Mouse (Mus musculus) neutrophil, adult 65 days (primary cell): ENCODE results near the gene Napsa. TPM values are rescaled to one million over a fixed set of nuclear protein-coding genes. Genes with fewer than 3 reads are reported as not detected.

Source experiments
- total RNA-seq: library from RNA; stranded (reverse); gene quantifications from 2 replicates; pipeline ENCODE4 v1.2.4, GENCODE M21; 2023

The Napsa gene
- 124 and 134 TPM in 2 replicates for total RNA-seq

DNA sequence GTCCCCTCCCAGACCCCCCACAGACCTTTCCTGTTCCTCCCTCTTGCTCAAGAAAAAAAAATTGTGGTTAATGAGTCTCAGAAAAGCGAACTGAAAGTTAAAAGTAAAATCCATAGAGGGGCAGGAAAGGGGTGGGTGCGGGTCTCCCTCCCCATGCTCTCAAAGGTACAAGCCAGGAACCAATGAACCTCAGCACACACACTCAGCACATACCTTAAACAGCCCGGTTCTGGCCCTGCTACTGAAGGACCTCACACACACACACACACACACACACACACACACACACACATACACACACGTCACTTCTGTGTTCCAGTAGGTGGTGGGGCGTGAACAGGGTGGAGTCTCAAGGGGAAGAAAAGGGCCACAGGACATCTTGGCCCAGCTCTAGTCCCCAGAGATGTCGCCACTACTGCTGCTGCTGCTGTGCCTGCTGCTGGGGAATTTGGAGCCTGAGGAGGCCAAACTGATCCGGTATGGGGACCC, at the start of gene Napsa:
Gene Napsa, plus strand, starts transcription at position 168 of the 489 bp plus-strand sequence.

DNA sequence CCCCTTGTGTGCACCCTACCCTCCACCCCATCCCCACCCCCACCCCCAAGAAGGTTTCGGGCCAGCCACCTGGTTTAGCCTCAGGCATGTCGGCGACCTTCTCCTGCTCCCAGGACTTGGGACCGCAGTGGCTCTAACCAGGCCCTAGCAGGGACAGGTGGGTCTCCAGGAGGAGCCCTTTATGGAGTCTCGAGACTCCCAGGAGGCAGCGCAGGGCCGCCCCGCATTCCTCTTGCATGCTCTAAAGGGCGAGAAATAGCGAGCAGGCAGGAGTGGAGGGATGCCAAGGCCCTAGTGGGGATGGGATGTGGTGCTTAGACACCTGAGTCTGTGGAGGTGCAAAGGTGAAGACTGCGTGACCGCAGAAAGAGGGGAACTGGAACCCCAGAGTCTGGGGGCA, 47.7 kb upstream of the Napsa start, which contains the start of gene Mybpc2:
Gene Mybpc2, minus strand, starts transcription at position 155 of the 400 bp plus-strand sequence.

DNA sequence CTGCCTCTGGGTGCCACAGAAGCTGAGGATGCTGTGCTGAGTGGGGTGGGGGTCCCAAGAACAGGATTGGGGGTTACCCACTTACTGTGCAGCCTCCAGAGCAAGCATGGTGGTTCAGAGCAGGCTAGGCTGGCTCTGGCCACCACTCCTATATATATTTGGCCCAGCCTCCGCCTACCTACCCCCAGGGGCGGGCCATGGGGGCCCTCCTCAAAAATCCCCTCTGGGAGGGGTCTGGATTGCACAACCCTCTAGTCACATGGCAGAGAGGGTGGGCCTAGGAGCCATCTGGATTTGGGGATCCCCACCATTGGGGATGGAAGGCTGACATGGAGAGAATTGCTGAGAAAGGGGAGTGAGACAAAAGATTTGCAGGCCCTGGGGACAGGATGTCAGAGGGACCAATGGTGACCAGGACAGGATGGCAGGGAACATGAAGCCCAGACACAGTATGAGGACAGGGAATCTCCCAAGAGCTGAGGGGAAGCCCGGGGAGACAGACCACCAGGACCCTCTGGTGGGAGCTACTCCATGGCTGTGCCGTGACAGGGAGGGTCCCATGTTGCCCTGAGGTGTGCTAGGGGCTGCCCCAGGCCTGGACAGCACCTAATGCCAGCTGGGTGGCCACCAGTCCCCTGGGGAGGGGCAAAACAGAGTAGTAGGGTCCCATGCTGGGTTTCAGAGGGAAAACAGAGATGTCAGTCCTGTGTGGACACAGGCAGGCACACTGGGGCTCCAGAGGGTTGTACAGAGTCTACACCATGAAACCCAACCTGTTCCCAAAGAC, 40.0 kb upstream of the Napsa start, which contains the start of gene Spib:
Gene Spib, minus strand, starts transcription at position 126 of the 787 bp plus-strand sequence.

DNA sequence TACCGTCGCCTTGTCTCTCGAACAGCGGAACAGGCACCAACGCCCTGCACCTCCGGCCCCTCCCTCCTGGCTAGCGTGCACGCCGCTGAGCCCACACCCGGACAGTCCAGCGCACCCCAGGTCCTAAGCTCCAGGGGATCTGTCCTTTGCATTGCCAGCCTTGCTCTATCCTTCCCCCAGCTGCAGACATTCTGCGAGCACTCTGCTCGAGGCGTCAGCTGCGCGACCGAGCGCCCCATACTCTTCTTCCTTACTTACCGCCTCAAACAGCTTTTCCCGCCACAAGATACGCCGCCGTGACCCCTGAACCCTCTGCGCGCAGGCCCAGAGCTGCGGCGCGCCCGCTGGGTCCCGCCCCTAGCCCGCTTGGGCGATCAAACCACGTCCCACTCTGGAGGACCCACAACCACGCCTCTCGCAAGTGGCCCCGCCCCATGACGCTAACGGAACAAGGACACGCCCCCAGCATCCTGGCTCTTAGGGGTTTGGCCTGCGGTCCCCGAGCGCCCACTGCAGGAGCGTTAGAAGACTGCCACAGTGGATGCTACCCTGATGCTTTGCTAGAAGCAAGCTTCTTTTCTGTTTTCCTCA, 23.6 kb upstream of the Napsa start, which contains the start of gene Pold1:
Gene Pold1, minus strand, starts transcription at position 353 of the 591 bp plus-strand sequence.

DNA sequence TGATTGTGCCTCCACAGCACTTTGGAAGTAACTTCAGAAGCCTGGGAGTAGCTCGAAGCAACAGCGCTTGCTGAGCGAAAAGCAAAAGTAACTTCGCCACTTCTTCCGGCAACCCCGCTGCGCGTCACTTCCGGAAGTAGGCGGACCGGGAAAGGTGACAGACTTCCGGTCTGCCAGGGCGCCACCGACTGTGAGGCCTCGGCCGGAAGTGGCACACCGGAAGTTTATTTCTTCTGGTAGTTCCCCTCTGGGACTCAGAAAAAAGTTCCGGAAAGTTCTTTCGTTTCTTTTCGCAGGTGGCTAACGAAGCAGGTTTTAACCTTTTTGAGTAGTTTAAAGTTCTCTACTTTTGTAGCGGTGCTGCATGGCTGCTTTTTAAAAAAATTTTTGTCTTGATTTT, 18.4 kb upstream of the Napsa start, which contains the start of gene Nr1h2:
Gene Nr1h2, minus strand, starts transcription at position 126 of the 400 bp plus-strand sequence.

DNA sequence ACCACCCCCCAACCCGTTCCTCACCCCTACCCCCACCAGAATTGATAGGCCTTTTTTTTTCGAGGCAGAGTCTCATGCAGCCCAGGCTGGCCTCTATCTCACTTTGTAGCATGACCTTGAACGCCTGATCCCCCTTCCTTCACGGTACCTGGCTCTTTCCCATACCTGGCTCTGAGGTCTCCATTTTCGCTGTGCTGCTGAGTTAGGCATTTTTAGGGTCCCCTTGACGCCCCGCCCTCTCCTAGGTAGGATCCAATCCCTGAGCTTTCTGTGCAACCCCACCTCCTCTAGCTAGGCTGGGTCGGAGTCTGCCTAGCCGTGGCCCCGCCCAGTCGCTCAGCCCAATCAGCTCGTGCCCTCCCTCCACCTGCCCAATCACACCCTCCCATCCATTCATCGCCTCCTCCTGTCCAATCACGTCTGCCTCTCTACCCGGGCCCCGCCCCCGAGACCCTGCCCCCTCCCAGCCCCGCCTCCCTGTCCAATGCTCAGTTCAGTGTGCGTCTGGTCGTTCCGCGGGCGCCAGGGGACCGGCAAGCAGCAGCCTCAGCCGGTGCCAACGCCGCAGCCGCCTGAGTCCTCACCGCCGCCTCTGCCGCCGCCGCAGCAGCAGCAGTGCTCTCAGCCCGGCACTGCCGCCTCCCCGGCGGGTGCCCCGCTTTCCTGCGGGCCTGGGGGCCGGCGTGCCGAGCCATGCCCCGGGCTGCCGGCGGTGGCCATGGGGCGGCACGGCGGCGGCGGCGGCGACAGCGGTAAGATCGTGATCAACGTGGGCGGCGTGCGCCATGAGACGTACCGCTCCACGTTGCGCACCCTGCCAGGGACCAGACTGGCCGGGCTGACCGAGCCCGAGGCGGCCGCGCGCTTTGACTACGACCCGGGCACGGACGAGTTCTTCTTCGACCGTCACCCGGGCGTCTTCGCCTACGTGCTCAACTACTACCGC, 18.5 kb downstream of the Napsa start, which contains the start of gene Kcnc3:
Gene Kcnc3, plus strand, starts transcription at position 263 of the 946 bp plus-strand sequence.

Other genes with a start within 250 kb of the Napsa start
- gene Syt3, start 188.3 kb upstream of the Napsa start, total RNA-seq = 0.41 TPM in 1 of 2 replicates, not detected in the other
- not detected in 2 replicates for gene 1700008O03Rik, start 186.6 kb upstream of the Napsa start, total RNA-seq
- gene Lrrc4b, start 143.4 kb upstream of the Napsa start, total RNA-seq = not detected in 2 replicates
- not detected in 2 replicates for gene Aspdh, start 107.0 kb upstream of the Napsa start, total RNA-seq
- gene Josd2, start 104.4 kb upstream of the Napsa start, total RNA-seq = 14.6 and 17.8 TPM in 2 replicates
- gene Emc10, start 75.9 kb upstream of the Napsa start, total RNA-seq = 23.0 and 29.1 TPM in 2 replicates
- 1.5 and 3.9 TPM in 2 replicates for gene Fam71e1, start 75.8 kb upstream of the Napsa start, total RNA-seq
- 0.41 and 0.88 TPM in 2 replicates for gene Mybpc2, start 47.7 kb upstream of the Napsa start, total RNA-seq
- 2.8 and 6.0 TPM in 2 replicates for gene Spib, start 40.3 kb upstream of the Napsa start, total RNA-seq
- gene Pold1, start 23.5 kb upstream of the Napsa start, total RNA-seq = 38.8 and 52.2 TPM in 2 replicates
- gene Nr1h2, start 18.4 kb upstream of the Napsa start, total RNA-seq = 406 and 408 TPM in 2 replicates
- gene Kcnc3, start 18.3 kb downstream of the Napsa start, total RNA-seq = 0.73 and 1.1 TPM in 2 replicates
- gene Myh14, start 98.5 kb downstream of the Napsa start, total RNA-seq = not detected in 2 replicates
- gene Izumo2, start 136.4 kb downstream of the Napsa start, total RNA-seq = not detected in 2 replicates
- gene Vrk3, start 176.0 kb downstream of the Napsa start, total RNA-seq = 43.2 and 46.2 TPM in 2 replicates
- gene Zfp473, start 178.7 kb downstream of the Napsa start, total RNA-seq = 0.13 and 0.98 TPM in 2 replicates
- gene Nup62, start 243.7 kb downstream of the Napsa start, total RNA-seq = 43.7 and 56.6 TPM in 2 replicates
- gene Il4i1, start 244.0 kb downstream of the Napsa start, total RNA-seq = 0.54 and 0.63 TPM in 2 replicates
- 5.5 and 6.4 TPM in 2 replicates for gene Atf5, start 244.3 kb downstream of the Napsa start, total RNA-seq